Mouse (Mus musculus): ENCODE measurements around the gene Cdc42se2.

DNA sequence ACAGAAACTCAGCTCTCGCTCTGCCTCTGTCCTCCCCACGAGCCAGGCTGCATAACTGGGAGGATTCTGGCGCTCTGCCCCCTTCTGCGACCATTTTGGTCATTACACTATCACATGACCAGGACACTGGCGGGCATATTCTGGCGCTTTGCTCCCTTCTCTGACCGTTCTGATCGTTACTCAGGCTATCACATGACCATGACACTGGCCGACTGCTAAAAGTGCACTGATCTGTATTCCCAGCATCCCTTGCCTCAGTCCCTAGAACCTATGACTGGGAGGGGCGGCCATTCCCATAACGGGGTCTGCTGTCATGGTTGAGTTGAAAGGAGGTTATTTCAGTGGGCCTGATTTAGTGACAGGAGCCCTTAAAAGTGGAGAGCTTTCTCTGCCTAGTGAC is 9.1 kb upstream of the Cdc42se2 start:
- no peak for TF ChIP-seq ZNF384 (IDR thresholded peaks at IDR 0.05; ENCODE audit: low read depth, low read length)
- TF ChIP-seq CHD2 (IDR thresholded peaks at IDR 0.05; ENCODE audit: low read depth, low read length) = no peak

Data from ES-E14 (cell line).